Mouse (Mus musculus) megakaryocyte, adult 5-6 weeks (primary cell): ENCODE measurements around the gene Olfr202. TPM values are rescaled to one million over a fixed set of nuclear protein-coding genes. Genes with fewer than 3 reads are reported as not detected.
"Not testable (repeated sequence)": the region's sequence is repeated elsewhere in the genome, so short reads cannot be mapped to it uniquely, and the experiment has no call there.

ENCODE experiments used
- ATAC-seq: 2 replicates; pipeline ENCODE4 v1.8.0; 2016; ENCODE audit warnings: mild to moderate bottlenecking, inconsistent platforms; ENCODE audit not compliant: poor library complexity, severe bottlenecking
- total RNA-seq, 2 experiments: library from RNA; stranded (forward) in 1 of 2; stranded (reverse) in 1 of 2; fragments of 153-499, 151-499 nt in 1 of 2; fragments of 221-1000, 200-1000 nt in 1 of 2; gene quantifications; 2 replicates each; pipeline versions ENCODE4 v1.2.3 to v1.2.4; 2015 to 2017

Olfr202 gene
- total RNA-seq (2015) (not detected in 2 replicates), total RNA-seq (2017) (not detected in 2 replicates)

GRCm38 (mm10) chr16:59286693-59287092 lies at the start of gene Olfr202:
Olfr202 (minus strand) TSS chr16:59286793.
- no peak for ATAC-seq

- ATAC-seq, result no peak
These were observed 44.4 kb upstream of the Olfr202 start, which contains the start of gene Olfr205 for GRCm38 (mm10) chr16:59331038-59331437. Olfr205 (minus strand) TSS chr16:59331138.

GRCm38 (mm10) chr16:59323262-59323661 lies 36.7 kb upstream of the Olfr202 start:
- ATAC-seq, result not testable (repeated sequence)

GRCm38 (mm10) chr16:59318148-59318547 lies 31.6 kb upstream of the Olfr202 start, which contains the start of gene Olfr204:
Olfr204 (minus strand) TSS chr16:59318248.
- no peak for ATAC-seq

- ATAC-seq, result no peak
These were observed 12.0 kb upstream of the Olfr202 start, which contains the start of gene Olfr203 for GRCm38 (mm10) chr16:59298581-59298980. Olfr203 (plus strand) TSS chr16:59298881.

GRCm38 (mm10) chr16:59287576-59287975 lies 983 bp upstream of the Olfr202 start:
- not testable (repeated sequence) for ATAC-seq

- ATAC-seq, result no peak
These were observed 3.1 kb downstream of the Olfr202 start for GRCm38 (mm10) chr16:59283476-59283875.

GRCm38 (mm10) chr16:59280542-59280941 lies 6.1 kb downstream of the Olfr202 start:
- no peak for ATAC-seq

GRCm38 (mm10) chr16:59272532-59272931 lies 14.1 kb downstream of the Olfr202 start, which contains the start of gene Olfr201:
Olfr201 (minus strand) TSS chr16:59272632.
- not testable (repeated sequence) for ATAC-seq

- not testable (repeated sequence) for ATAC-seq
These were observed 17.5 kb downstream of the Olfr202 start for GRCm38 (mm10) chr16:59269097-59269496.

GRCm38 (mm10) chr16:59249684-59250083 lies 36.9 kb downstream of the Olfr202 start:
- ATAC-seq, result no peak

Other genes starting within 250 kb of the Olfr202 start
- gene Olfr187, start 247.0 kb downstream of the Olfr202 start, total RNA-seq (2015), result not detected in 2 replicates
- not detected in 2 replicates for gene Olfr187, start 247.0 kb downstream of the Olfr202 start, total RNA-seq (2017)
- not detected in 2 replicates for gene Olfr190, start 208.8 kb downstream of the Olfr202 start, total RNA-seq (2015)
- gene Olfr190, start 208.8 kb downstream of the Olfr202 start, total RNA-seq (2017), result not detected in 2 replicates
- not detected in 2 replicates for gene Olfr191, start 197.0 kb downstream of the Olfr202 start, total RNA-seq (2015)
- not detected in 2 replicates for gene Olfr191, start 197.0 kb downstream of the Olfr202 start, total RNA-seq (2017)
- gene Olfr193, start 174.9 kb downstream of the Olfr202 start, total RNA-seq (2015), result not detected in 2 replicates
- gene Olfr193, start 174.9 kb downstream of the Olfr202 start, total RNA-seq (2017), result not detected in 2 replicates
- not detected in 2 replicates for gene Olfr194, start 165.7 kb downstream of the Olfr202 start, total RNA-seq (2015)
- not detected in 2 replicates for gene Olfr194, start 165.7 kb downstream of the Olfr202 start, total RNA-seq (2017)
- gene Olfr195, start 139.7 kb downstream of the Olfr202 start, total RNA-seq (2015), result not detected in 2 replicates
- not detected in 2 replicates for gene Olfr195, start 139.7 kb downstream of the Olfr202 start, total RNA-seq (2017)
- gene Olfr196, start 116.3 kb downstream of the Olfr202 start, total RNA-seq (2015), result not detected in 2 replicates
- not detected in 2 replicates for gene Olfr196, start 116.3 kb downstream of the Olfr202 start, total RNA-seq (2017)
- not detected in 2 replicates for gene Olfr198, start 83.3 kb downstream of the Olfr202 start, total RNA-seq (2015)
- gene Olfr198, start 83.3 kb downstream of the Olfr202 start, total RNA-seq (2017), result not detected in 2 replicates
- gene Olfr199, start 67.0 kb downstream of the Olfr202 start, total RNA-seq (2015), result not detected in 2 replicates
- gene Olfr199, start 67.0 kb downstream of the Olfr202 start, total RNA-seq (2017), result not detected in 2 replicates
- gene Olfr201, start 14.2 kb downstream of the Olfr202 start, total RNA-seq (2015), result not detected in 2 replicates
- gene Olfr201, start 14.2 kb downstream of the Olfr202 start, total RNA-seq (2017), result not detected in 2 replicates
- gene Olfr203, start 12.1 kb upstream of the Olfr202 start, total RNA-seq (2015), result not detected in 2 replicates
- not detected in 2 replicates for gene Olfr203, start 12.1 kb upstream of the Olfr202 start, total RNA-seq (2017)
- gene Olfr204, start 31.5 kb upstream of the Olfr202 start, total RNA-seq (2015), result not detected in 2 replicates
- not detected in 2 replicates for gene Olfr204, start 31.5 kb upstream of the Olfr202 start, total RNA-seq (2017)
- not detected in 2 replicates for gene Olfr205, start 44.3 kb upstream of the Olfr202 start, total RNA-seq (2015)
- gene Olfr205, start 44.3 kb upstream of the Olfr202 start, total RNA-seq (2017), result not detected in 2 replicates
- gene Olfr206, start 62.5 kb upstream of the Olfr202 start, total RNA-seq (2015), result not detected in 2 replicates
- gene Olfr206, start 62.5 kb upstream of the Olfr202 start, total RNA-seq (2017), result not detected in 2 replicates
- gene Olfr209, start 77.2 kb upstream of the Olfr202 start, total RNA-seq (2015), result not detected in 2 replicates
- gene Olfr209, start 77.2 kb upstream of the Olfr202 start, total RNA-seq (2017), result not detected in 2 replicates
- not detected in 2 replicates for gene Gabrr3, start 120.5 kb upstream of the Olfr202 start, total RNA-seq (2015)
- gene Gabrr3, start 120.5 kb upstream of the Olfr202 start, total RNA-seq (2017), result not detected in 2 replicates
- 25.3 and 28.4 TPM in 2 replicates for gene Riox2, start 185.0 kb upstream of the Olfr202 start, total RNA-seq (2015)
- 32.2 and 54.4 TPM in 2 replicates for gene Riox2, start 185.0 kb upstream of the Olfr202 start, total RNA-seq (2017)